Mouse (Mus musculus) mouse trophoblast stem cell (cell line): Measurements from ENCODE around the gene Iba57.
"Not testable (repeated sequence)": the region's sequence is repeated elsewhere in the genome, so short reads cannot be mapped to it uniquely, and the experiment has no call there.

Source experiments
- in situ Hi-C, 2 experiments: fragments of 300-500 bp; cut with MseI, MboI; formaldehyde crosslinking; loops; 2 replicates in 1 of 2; 3 replicates in 1 of 2; pipeline ENCODE4 v1.15.1; 2025

Iba57 gene

GRCm38 (mm10) chr11:59163255-59164236 lies at the start of gene Iba57:
Gene Iba57 (minus strand): TSS chr11:59163739.
- in situ Hi-C loops, result no loop called here

GRCm38 (mm10) chr11:59212892-59213494 lies 49.5 kb upstream of the Iba57 start:
- in situ Hi-C loops, result no loop called here

- in situ Hi-C loops, result not testable (repeated sequence)
These were observed 48.8 kb upstream of the Iba57 start for GRCm38 (mm10) chr11:59212320-59212719.

- in situ Hi-C loops, result not testable (repeated sequence)
These were observed 48.0 kb upstream of the Iba57 start for GRCm38 (mm10) chr11:59211561-59211960.

GRCm38 (mm10) chr11:59210020-59210419 lies 46.5 kb upstream of the Iba57 start:
- in situ Hi-C loops, result no loop called here

GRCm38 (mm10) chr11:59209580-59209979 lies 46.0 kb upstream of the Iba57 start:
- in situ Hi-C loops, result no loop called here

- in situ Hi-C loops, result no loop called here
These were observed 45.5 kb upstream of the Iba57 start for GRCm38 (mm10) chr11:59209003-59209441.

- in situ Hi-C loops, result no loop called here
These were observed 44.8 kb upstream of the Iba57 start, which contains the start of gene 2310033P09Rik for GRCm38 (mm10) chr11:59208153-59208831. Gene 2310033P09Rik (plus strand): TSS chr11:59208321.

- in situ Hi-C loops, result no loop called here
These were observed 38.8 kb upstream of the Iba57 start, which contains the start of gene Mrpl55 for GRCm38 (mm10) chr11:59202081-59202995. Gene Mrpl55 (plus strand): TSS chr11:59202486.

GRCm38 (mm10) chr11:59201216-59202002 lies 37.9 kb upstream of the Iba57 start:
- in situ Hi-C loops, result no loop called here

- in situ Hi-C loops, result no loop called here
These were observed 32.7 kb upstream of the Iba57 start for GRCm38 (mm10) chr11:59196230-59196629.

GRCm38 (mm10) chr11:59192059-59192386 lies 28.5 kb upstream of the Iba57 start, which contains the start of gene Guk1:
Gene Guk1 (minus strand): TSS chr11:59192212.
- in situ Hi-C loops, result no loop called here

- in situ Hi-C loops, result no loop called here
These were observed 27.9 kb upstream of the Iba57 start for GRCm38 (mm10) chr11:59191231-59192058.

GRCm38 (mm10) chr11:59187706-59188105 lies 24.2 kb upstream of the Iba57 start:
- in situ Hi-C loops, result loop anchor here in 1 of 2 experiments (10.0 kb wide), 1 partner anchor 93 kb away; no protein-coding TSS in a partner anchor

GRCm38 (mm10) chr11:59185490-59185889 lies 22.0 kb upstream of the Iba57 start:
- in situ Hi-C loops, result loop anchor here in 1 of 2 experiments (10.0 kb wide), 1 partner anchor 91 kb away; no protein-coding TSS in a partner anchor

GRCm38 (mm10) chr11:59183821-59184220 lies 20.3 kb upstream of the Iba57 start:
- in situ Hi-C loops, result loop anchor here in 1 of 2 experiments (10.0 kb wide), 1 partner anchor 89 kb away; no protein-coding TSS in a partner anchor

- in situ Hi-C loops, result loop anchor here in 1 of 2 experiments (10.0 kb wide), 1 partner anchor 88 kb away; no protein-coding TSS in a partner anchor
These were observed 19.4 kb upstream of the Iba57 start, which contains the start of gene Gjc2 for GRCm38 (mm10) chr11:59182864-59183331. Gene Gjc2 (minus strand): TSS chr11:59183213.

- in situ Hi-C loops, result no loop called here
These were observed 13.4 kb upstream of the Iba57 start for GRCm38 (mm10) chr11:59176921-59177320.

GRCm38 (mm10) chr11:59176475-59176874 lies 12.9 kb upstream of the Iba57 start:
- in situ Hi-C loops, result no loop called here
